9 mouse cellular contexts compared by ENCODE assay signal in the genomic region with DNA sequence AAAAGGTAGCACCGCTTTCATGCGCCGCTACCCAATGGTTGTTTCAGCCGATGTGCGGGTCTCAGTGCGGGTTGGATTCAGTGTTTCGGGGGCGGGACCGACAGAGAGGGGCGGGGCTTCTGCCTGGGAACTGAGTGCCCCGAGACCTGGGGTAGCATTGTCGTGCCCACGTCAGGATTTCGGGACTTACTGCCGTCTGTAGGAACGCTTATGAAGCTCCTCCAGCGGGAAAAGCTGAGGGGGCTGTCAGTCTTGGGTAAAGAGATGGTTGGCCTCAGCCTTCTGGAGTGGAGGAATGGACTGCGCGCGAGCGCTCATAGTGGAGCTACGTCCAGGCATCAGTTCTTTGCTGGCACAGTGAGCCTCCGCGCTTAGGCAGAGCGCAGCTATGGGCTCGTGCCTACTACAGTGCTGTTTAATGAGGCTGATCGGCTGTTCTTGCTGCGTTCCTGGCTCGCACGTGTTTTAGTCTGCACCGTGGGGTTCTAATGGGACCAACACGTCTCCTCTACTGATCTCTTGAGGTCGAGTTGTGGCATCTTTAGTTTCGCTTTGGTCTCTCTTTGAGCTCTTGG. TPM values are rescaled to one million over a fixed set of nuclear protein-coding genes. Genes with fewer than 3 reads are reported as not detected.
DNase-seq lines count a peak whose midpoint lies in the region; ATAC-seq and TF ChIP-seq lines count a peak whose summit lies in the region.
"Had no signal": no experiment of that assay in that cellular context is flagged by ENCODE, and none has a peak within 500 bp of the region (broad histone marks: within the 10 kb centered on the region; RNA-seq: fewer than 3 reads in every experiment).

No protein-coding gene starts in this region.

- no peak overlapping the region for H3K9ac ChIP-seq in lung, embryonic 14.5 days
- no peak overlapping the region for H3K9ac ChIP-seq in heart, postnatal 0 days (replicated peaks; ENCODE audit: low read depth, low read length)
- peak overlapping the region; percentile 14; the same call in 1 of the 2 replicates for H3K9ac ChIP-seq in limb, embryonic 12.5 days (replicated peaks)
- H3K9ac ChIP-seq in midbrain, embryonic 15.5 days = no peak overlapping the region

- under 1% methylated on average over 34 of the region's 34 CpGs for WGBS in lung, embryonic 14.5 days
- WGBS in heart, postnatal 0 days = under 1% methylated on average over 34 of the region's 34 CpGs
- under 1% methylated on average over 34 of the region's 34 CpGs for WGBS in limb, embryonic 12.5 days
- WGBS in midbrain, embryonic 15.5 days = under 1% methylated on average over 34 of the region's 34 CpGs

- peak; percentile 79; the same call in 1 of the 2 replicates for ATAC-seq in lung, embryonic 14.5 days (ENCODE audit: insufficient read depth)
- ATAC-seq in common myeloid progenitor, adult 5-6 weeks (replicated peaks; ENCODE audit: low read depth, poor library complexity, severe bottlenecking) = peak; percentile 59
- ATAC-seq in heart, postnatal 0 days (ENCODE audit: insufficient read depth, low read depth) = peak; percentile 17; the same call in 1 of the 2 replicates
- ATAC-seq in limb, embryonic 12.5 days (ENCODE audit: insufficient number of reproducible peaks, insufficient read depth, low FRiP score, low TSS enrichment, low read depth) = peak; percentile 54; the same call in 1 of the 2 replicates
- ATAC-seq in midbrain, embryonic 15.5 days (replicated peaks) = peak; percentile 83
- no peak for ATAC-seq in cerebellum, adult (ENCODE audit: insufficient number of reproducible peaks, low FRiP score, low TSS enrichment)

- H3K9me3 ChIP-seq in lung, embryonic 14.5 days (ENCODE audit: low read depth, low read length) = no peaks in the 10 kb centered on the region
- H3K9me3 ChIP-seq in heart, postnatal 0 days (replicated peaks; ENCODE audit: control insufficient read depth, low read length) = no peaks in the 10 kb centered on the region
- no peaks in the 10 kb centered on the region for H3K9me3 ChIP-seq in limb, embryonic 12.5 days
- no peaks in the 10 kb centered on the region for H3K9me3 ChIP-seq in midbrain, embryonic 15.5 days

- no peaks in the 10 kb centered on the region for H3K36me3 ChIP-seq in lung, embryonic 14.5 days (ENCODE audit: insufficient read depth)
- H3K36me3 ChIP-seq in heart, postnatal 0 days (replicated peaks; ENCODE audit: control insufficient read depth, insufficient read depth, low read length) = no peaks in the 10 kb centered on the region
- no peaks in the 10 kb centered on the region for H3K36me3 ChIP-seq in limb, embryonic 12.5 days
- H3K36me3 ChIP-seq in midbrain, embryonic 15.5 days (replicated peaks) = no peaks in the 10 kb centered on the region

- intact Hi-C loops in left cerebral cortex, postnatal 14 days (cut with DNase I) = no loop called here

- H3K27ac ChIP-seq in lung, embryonic 14.5 days (ENCODE audit: low read depth) = no peak overlapping the region
- no peak overlapping the region for H3K27ac ChIP-seq in heart, postnatal 0 days (ENCODE audit: low read depth)
- no peak overlapping the region for H3K27ac ChIP-seq in limb, embryonic 12.5 days
- no peak overlapping the region for H3K27ac ChIP-seq in midbrain, embryonic 15.5 days

- TF ChIP-seq EP300 in heart, postnatal 0 days (IDR thresholded peaks at IDR 0.05; ENCODE audit: low read depth) = no peak

- 0 out of 2 replicates have a peak, but pooled peaks cover 5% of the 10 kb centered on the region for H3K4me1 ChIP-seq in lung, embryonic 14.5 days (ENCODE audit: insufficient read depth)
- peaks cover 18% of the 10 kb centered on the region for H3K4me1 ChIP-seq in heart, postnatal 0 days (ENCODE audit: control insufficient read depth, insufficient read depth)
- H3K4me1 ChIP-seq in limb, embryonic 12.5 days (replicated peaks) = peaks cover 14% of the 10 kb centered on the region; the same call in 1 of the 2 replicates
- H3K4me1 ChIP-seq in midbrain, embryonic 15.5 days = peaks cover 22% of the 10 kb centered on the region

- peaks cover 89% of the 10 kb centered on the region for H3K27me3 ChIP-seq in lung, embryonic 14.5 days (ENCODE audit: insufficient read depth, low read length)
- peaks cover 97% of the 10 kb centered on the region for H3K27me3 ChIP-seq in heart, postnatal 0 days (ENCODE audit: control insufficient read depth, insufficient read depth, low read length)
- H3K27me3 ChIP-seq in limb, embryonic 12.5 days = peaks cover 89% of the 10 kb centered on the region
- peaks cover 98% of the 10 kb centered on the region for H3K27me3 ChIP-seq in midbrain, embryonic 15.5 days (replicated peaks)

- H3K4me3 ChIP-seq in lung, embryonic 14.5 days (ENCODE audit: low read depth, low read length) = peak overlapping the region; percentile 40
- H3K4me3 ChIP-seq in heart, postnatal 0 days (ENCODE audit: low read depth, low read length) = peak overlapping the region; percentile 47
- peak overlapping the region; percentile 34 for H3K4me3 ChIP-seq in limb, embryonic 12.5 days (replicated peaks)
- peak overlapping the region; percentile 33 for H3K4me3 ChIP-seq in midbrain, embryonic 15.5 days

- peak overlapping the region; percentile 65 for H3K4me2 ChIP-seq in lung, embryonic 14.5 days
- H3K4me2 ChIP-seq in heart, postnatal 0 days (ENCODE audit: low read depth, low read length) = peak overlapping the region; percentile 60
- peak overlapping the region; percentile 59 for H3K4me2 ChIP-seq in limb, embryonic 12.5 days
- H3K4me2 ChIP-seq in midbrain, embryonic 15.5 days = peak overlapping the region; percentile 49

- DNase-seq in lung, embryonic 14.5 days = peak; percentile 77
- no peak for DNase-seq in lung, postnatal 25 days (ENCODE audit: low spot score)
- peak; percentile 26 for DNase-seq in heart, postnatal 0 days (ENCODE audit: low spot score)
- no peak for DNase-seq in left cerebral cortex, postnatal 14 days (ENCODE audit: low spot score in 2 of 2)

- TF ChIP-seq CTCF in lung, embryonic 14.5 days (IDR thresholded peaks at IDR 0.05; ENCODE audit: low read depth) = 0 out of 2 replicates have a peak, but pooled peaks have one; percentile 8
- TF ChIP-seq CTCF in heart, postnatal 0 days (IDR thresholded peaks at IDR 0.05; ENCODE audit: low read depth) = no peak

RNA-seq across cellular contexts. Expression of a gene that starts 0.3 kb away (rescaled TPM):
- polyA plus RNA-seq in lung, embryonic 14.5 days (2014; fragmentation: Nextera tagmentation; extraction: Ambion mirVana) = not detected in 2 replicates
- total RNA-seq in common myeloid progenitor, adult 5-6 weeks (2017) = not detected in 2 replicates
- total RNA-seq in heart, postnatal 0 days (2014; rRNA removed; ENCODE audit: low replicate concordance) = not detected in 2 replicates
- polyA plus RNA-seq in heart, postnatal 0 days (2015; fragmentation: Nextera tagmentation; extraction: Ambion mirVana) = not detected in 2 replicates
- 0.10 TPM in 1 of 2 replicates, not detected in the other for polyA plus RNA-seq in limb, embryonic 12.5 days (2016; fragmentation: Nextera tagmentation; extraction: Ambion mirVana)
- 1.2 TPM in 2 replicates for polyA plus RNA-seq in midbrain, embryonic 15.5 days (2015; fragmentation: Nextera tagmentation; extraction: Ambion mirVana)
- total RNA-seq in left cerebral cortex, postnatal 14 days (2021) = under 1 TPM; 0.29 to 0.30 TPM
- total RNA-seq: adrenal gland, adult 18-20 months had no signal

RNA-seq across cellular contexts. Expression of a gene that starts 12.7 kb away (rescaled TPM):
- 63.0 and 65.8 TPM in 2 replicates for polyA plus RNA-seq in lung, embryonic 14.5 days (2014; fragmentation: Nextera tagmentation; extraction: Ambion mirVana)
- total RNA-seq in common myeloid progenitor, adult 5-6 weeks (2017) = 47.4 and 54.2 TPM in 2 replicates
- total RNA-seq in heart, postnatal 0 days (2014; rRNA removed; ENCODE audit: low replicate concordance) = 28.2 and 53.1 TPM in 2 replicates
- polyA plus RNA-seq in heart, postnatal 0 days (2015; fragmentation: Nextera tagmentation; extraction: Ambion mirVana) = 21.8 and 24.5 TPM in 2 replicates
- 82.3 and 82.8 TPM in 2 replicates for polyA plus RNA-seq in limb, embryonic 12.5 days (2016; fragmentation: Nextera tagmentation; extraction: Ambion mirVana)
- polyA plus RNA-seq in midbrain, embryonic 15.5 days (2015; fragmentation: Nextera tagmentation; extraction: Ambion mirVana) = 61.3 and 62.6 TPM in 2 replicates
- 10 to 100 TPM; 38.2 to 38.4 TPM for total RNA-seq in left cerebral cortex, postnatal 14 days (2021)

RNA-seq across cellular contexts. Expression of a gene that starts 13.0 kb away (rescaled TPM):
- 39.1 and 39.5 TPM in 2 replicates for polyA plus RNA-seq in lung, embryonic 14.5 days (2014; fragmentation: Nextera tagmentation; extraction: Ambion mirVana)
- total RNA-seq in common myeloid progenitor, adult 5-6 weeks (2017) = 21.7 and 23.6 TPM in 2 replicates
- total RNA-seq in heart, postnatal 0 days (2014; rRNA removed; ENCODE audit: low replicate concordance) = 23.6 and 44.3 TPM in 2 replicates
- polyA plus RNA-seq in heart, postnatal 0 days (2015; fragmentation: Nextera tagmentation; extraction: Ambion mirVana) = 22.9 and 23.9 TPM in 2 replicates
- 41.4 and 43.0 TPM in 2 replicates for polyA plus RNA-seq in limb, embryonic 12.5 days (2016; fragmentation: Nextera tagmentation; extraction: Ambion mirVana)
- polyA plus RNA-seq in midbrain, embryonic 15.5 days (2015; fragmentation: Nextera tagmentation; extraction: Ambion mirVana) = 56.6 and 58.0 TPM in 2 replicates
- total RNA-seq in left cerebral cortex, postnatal 14 days (2021) = 10 to 100 TPM; 18.8 to 25.9 TPM

RNA-seq across cellular contexts. Expression of a gene that starts 33.1 kb away (rescaled TPM):
- 0.46 TPM in 1 of 2 replicates, not detected in the other for polyA plus RNA-seq in lung, embryonic 14.5 days (2014; fragmentation: Nextera tagmentation; extraction: Ambion mirVana)
- not detected in 2 replicates for total RNA-seq in common myeloid progenitor, adult 5-6 weeks (2017)
- 1.9 and 4.1 TPM in 2 replicates for total RNA-seq in heart, postnatal 0 days (2014; rRNA removed; ENCODE audit: low replicate concordance)
- 0.40 and 0.70 TPM in 2 replicates for polyA plus RNA-seq in heart, postnatal 0 days (2015; fragmentation: Nextera tagmentation; extraction: Ambion mirVana)
- 1.8 and 2.5 TPM in 2 replicates for polyA plus RNA-seq in limb, embryonic 12.5 days (2016; fragmentation: Nextera tagmentation; extraction: Ambion mirVana)
- 277 and 280 TPM in 2 replicates for polyA plus RNA-seq in midbrain, embryonic 15.5 days (2015; fragmentation: Nextera tagmentation; extraction: Ambion mirVana)
- 100 to 1,000 TPM; 181 to 224 TPM for total RNA-seq in left cerebral cortex, postnatal 14 days (2021)

RNA-seq across cellular contexts. Expression of a gene that starts 44.0 kb away (rescaled TPM):
- 0.43 TPM in 1 of 2 replicates, not detected in the other for polyA plus RNA-seq in lung, embryonic 14.5 days (2014; fragmentation: Nextera tagmentation; extraction: Ambion mirVana)
- not detected in 2 replicates for total RNA-seq in common myeloid progenitor, adult 5-6 weeks (2017)
- not detected in 2 replicates for total RNA-seq in heart, postnatal 0 days (2014; rRNA removed; ENCODE audit: low replicate concordance)
- polyA plus RNA-seq in heart, postnatal 0 days (2015; fragmentation: Nextera tagmentation; extraction: Ambion mirVana) = 0.27 and 0.33 TPM in 2 replicates
- not detected in 2 replicates for polyA plus RNA-seq in limb, embryonic 12.5 days (2016; fragmentation: Nextera tagmentation; extraction: Ambion mirVana)
- polyA plus RNA-seq in midbrain, embryonic 15.5 days (2015; fragmentation: Nextera tagmentation; extraction: Ambion mirVana) = not detected in 2 replicates
- total RNA-seq in left cerebral cortex, postnatal 14 days (2021) = not detected
- total RNA-seq: adrenal gland, adult 18-20 months had no signal

Comparison
In these comparisons a context has a peak if more than half of its experiments do, and no peak if none do; other contexts are left out.
1. DNase-seq: peak in lung, embryonic 14.5 days (single experiment) and heart, postnatal 0 days (single experiment); none in lung, postnatal 25 days (single experiment) and left cerebral cortex, postnatal 14 days (0 of 2).
2. Peak in every context shown above with its lines, with median percentiles within 50 percentile points of each other: H3K4me2 ChIP-seq and H3K4me3 ChIP-seq.